Mouse (Mus musculus) urinary bladder, postnatal 0 days (tissue): ENCODE results near the gene Tsr2. TPM values are rescaled to one million over a fixed set of nuclear protein-coding genes. Genes with fewer than 3 reads are reported as not detected.

Source experiments
- polyA plus RNA-seq: library from polyadenylated mRNA; unstranded; fragments of >200 nt; fragmentation: Nextera tagmentation; extraction: Ambion mirVana; gene quantifications from 2 replicates; pipeline ENCODE4 v1.2.1, GENCODE M21; 2015

Tsr2 gene
- 14.9 and 16.3 TPM in 2 replicates for polyA plus RNA-seq

DNA sequence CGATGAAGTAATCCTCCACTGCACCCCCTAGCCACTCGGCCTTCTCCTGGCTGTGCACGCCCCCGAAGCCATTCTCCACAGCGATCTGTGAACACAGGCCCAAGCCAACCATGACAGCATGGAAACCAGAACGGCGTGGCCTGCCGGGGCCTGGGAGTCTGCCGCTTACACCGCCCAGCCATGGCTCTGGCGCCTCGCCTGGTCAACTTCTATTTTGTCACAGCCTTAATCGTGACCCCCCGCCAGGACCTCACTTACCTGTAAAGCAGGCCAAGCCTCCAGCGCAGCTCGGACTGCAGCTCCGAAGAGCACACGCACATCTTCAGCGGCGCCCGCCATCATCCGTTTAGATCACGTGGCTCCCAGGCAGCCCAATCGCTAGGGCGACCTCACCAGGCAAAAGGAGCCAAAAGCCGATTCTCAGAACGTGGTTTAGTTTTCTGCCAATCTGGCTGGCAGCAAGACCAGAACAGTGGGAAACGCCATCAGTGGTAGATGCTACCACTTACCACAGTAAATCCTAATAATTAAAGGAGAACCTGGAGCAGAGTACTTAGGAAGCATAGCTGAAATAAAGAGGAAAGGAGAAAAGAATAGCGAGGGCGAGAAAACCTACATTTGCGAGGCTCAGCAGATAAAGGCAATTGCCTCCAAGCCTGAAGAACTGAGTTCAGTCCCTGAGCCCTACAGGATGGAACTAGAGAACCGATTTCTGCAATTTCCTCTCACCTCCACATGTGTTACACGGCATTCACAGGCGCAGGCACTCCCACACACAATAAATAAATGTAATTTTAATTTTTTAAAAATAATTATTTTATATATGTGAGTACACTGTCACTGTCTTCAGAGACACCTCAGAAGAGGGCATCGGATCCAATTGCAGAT, at the start of gene Tsr2:
Tsr2 (minus strand) TSS at position 373 of the 888 bp plus-strand sequence.

DNA sequence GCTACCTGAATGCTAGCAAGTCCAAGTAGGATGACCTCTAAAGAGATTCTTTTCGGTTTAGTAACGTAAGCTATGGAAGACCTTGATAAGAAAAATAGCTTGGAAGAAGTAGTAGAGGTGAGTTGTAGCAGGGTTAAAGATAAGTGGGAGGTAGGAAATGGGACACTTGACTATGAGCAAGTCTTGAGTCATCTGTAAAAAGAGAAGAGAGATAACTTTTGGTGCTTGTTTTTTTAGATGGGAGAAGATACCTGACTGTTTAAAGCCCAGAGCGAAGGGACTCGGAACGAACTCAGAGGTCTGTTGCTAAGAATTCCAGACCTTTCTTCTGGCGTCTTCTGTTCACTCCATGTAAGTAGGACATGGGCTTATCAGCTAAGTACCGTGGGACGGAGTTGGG, 50.5 kb downstream of the Tsr2 start, which contains the start of gene Fgd1:
Fgd1 (plus strand) TSS at position 301 of the 400 bp plus-strand sequence.

Other genes with a start within 250 kb of the Tsr2 start
- 15.7 and 17.7 TPM in 2 replicates for gene Gnl3l, start 79.2 kb downstream of the Tsr2 start, polyA plus RNA-seq
- gene Fgd1, start 50.4 kb downstream of the Tsr2 start, polyA plus RNA-seq, result 3.5 and 3.6 TPM in 2 replicates
- 0.28 and 0.53 TPM in 2 replicates for gene Wnk3, start 101.5 kb upstream of the Tsr2 start, polyA plus RNA-seq
- 1.5 and 1.7 TPM in 2 replicates for gene Fam120c, start 247.6 kb upstream of the Tsr2 start, polyA plus RNA-seq